Mouse (Mus musculus): Measurements from ENCODE around the gene Dhx30.
"Not testable (repeated sequence)": the region's sequence is repeated elsewhere in the genome, so short reads cannot be mapped to it uniquely, and the experiment has no call there.

GRCm38 (mm10) chr9:110124008-110124540, 6.4 kb upstream of the Dhx30 start:
- not testable (repeated sequence) for TF ChIP-seq POLR2A (IDR thresholded peaks at IDR 0.05; ENCODE audit: borderline replicate concordance, low read depth, low read length); CTCF (IDR thresholded peaks at IDR 0.05; ENCODE audit: low read depth, low read length)

All from bone marrow macrophage, adult 2 months (primary cell).